Mouse (Mus musculus) 3134 (cell line): ENCODE measurements around the gene Naa50.
A peak's percentile ranks its signal among the peaks of the same experiment; 100 is the strongest.

Experiments used
- DNase-seq: peaks from one replicate; pipeline ENCODE4 v3.0.0-alpha.2; 2011; ENCODE audit warnings: low spot score; ENCODE audit not compliant: insufficient read length; ENCODE audit errors: extremely low read depth

Naa50 gene

DNA sequence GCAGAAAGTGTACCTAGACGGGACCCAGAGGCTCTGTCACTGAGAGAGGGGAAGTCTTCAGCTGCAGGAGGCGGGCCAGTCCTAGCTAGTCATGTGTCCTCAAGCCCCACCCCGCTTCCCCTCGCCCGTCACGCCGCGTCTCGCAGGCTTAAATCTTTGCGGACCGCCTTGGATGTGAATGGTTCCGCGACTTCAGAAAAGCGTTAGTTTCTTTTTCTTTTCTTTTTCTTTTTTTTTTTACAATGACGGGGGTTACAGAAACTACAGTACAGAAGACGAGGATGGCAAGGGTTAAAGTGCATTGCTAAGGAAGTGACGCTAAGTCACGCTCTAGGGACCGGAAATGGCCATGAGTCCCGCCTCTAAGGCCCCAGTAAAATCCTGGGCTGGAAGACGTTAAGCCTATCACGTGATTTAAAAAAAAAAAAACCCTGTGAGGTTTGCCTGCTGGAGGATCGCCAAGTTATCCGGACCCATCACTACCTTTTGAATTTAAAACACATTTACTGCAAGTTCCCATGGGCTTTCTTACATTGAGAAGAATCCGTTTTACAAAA, 573 bp upstream of the Naa50 start:
- peak; percentile 91 for DNase-seq

- peak; percentile 88 for DNase-seq
Observed at GRCm38 (mm10) chr16:44140186-44140787, 657 bp downstream of the Naa50 start.

GRCm38 (mm10) chr16:44141483-44141882, 1.9 kb downstream of the Naa50 start:
- peak; percentile 9 for DNase-seq

DNA sequence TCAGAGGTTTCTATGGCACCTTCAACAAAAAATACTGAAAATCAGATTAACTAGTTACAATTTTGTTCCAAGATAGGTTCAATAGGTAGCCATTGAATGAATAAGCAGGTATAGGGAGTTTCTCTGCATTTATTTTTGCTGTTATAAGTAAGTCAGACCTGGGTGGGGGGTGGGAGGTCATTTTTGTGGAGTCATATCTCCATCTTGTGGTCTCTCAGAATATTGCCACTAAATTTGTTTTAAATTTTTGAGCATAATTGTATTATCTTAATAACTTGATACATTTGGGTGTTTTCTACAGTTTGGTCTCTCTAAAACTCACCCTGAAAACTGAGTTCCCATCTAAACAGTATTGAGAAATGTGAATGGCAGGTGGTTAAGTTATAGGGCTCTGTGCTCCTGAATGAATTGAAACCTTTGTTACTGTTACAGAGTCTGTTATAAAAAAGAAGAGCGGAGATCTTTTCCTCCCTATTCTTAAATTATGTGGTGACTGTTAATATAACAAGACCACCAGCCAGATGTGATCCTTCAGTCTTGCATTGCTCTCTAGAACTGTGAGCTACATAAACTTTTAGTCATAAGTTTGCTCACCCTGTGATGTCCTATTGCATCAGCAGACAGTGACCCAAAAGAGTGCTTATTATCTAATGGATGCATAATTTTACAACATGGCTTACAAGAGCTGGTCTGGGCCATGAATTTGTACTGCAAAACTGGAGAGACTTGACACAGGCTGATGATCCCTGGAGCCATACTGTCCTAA, 9.6 kb downstream of the Naa50 start:
- no peak for DNase-seq

GRCm38 (mm10) chr16:44154497-44155057, 14.9 kb downstream of the Naa50 start:
- no peak for DNase-seq

- no peak for DNase-seq
Observed at GRCm38 (mm10) chr16:44159325-44159724, 19.7 kb downstream of the Naa50 start.

GRCm38 (mm10) chr16:44163831-44164230, 24.2 kb downstream of the Naa50 start:
- no peak for DNase-seq

GRCm38 (mm10) chr16:44165182-44165581, 25.6 kb downstream of the Naa50 start:
- DNase-seq: no peak

DNA sequence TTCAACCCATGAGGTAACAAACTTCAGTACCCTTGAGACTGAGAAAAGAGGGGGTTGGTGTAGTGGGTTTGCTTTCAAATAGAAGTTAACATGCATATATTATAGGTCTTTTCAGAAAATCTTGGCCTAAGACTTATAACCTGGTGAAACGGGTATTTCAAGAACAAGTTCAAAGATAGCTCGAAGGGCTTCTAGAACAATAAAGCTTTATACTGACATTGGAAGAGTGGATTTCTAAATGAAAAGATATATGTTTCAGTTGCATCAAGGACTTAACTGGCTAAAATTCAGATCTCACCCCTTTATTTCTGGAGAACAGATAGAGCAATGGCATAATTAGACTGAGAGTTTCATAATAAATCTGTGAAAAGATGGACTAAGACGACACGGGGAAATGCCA, 29.4 kb downstream of the Naa50 start:
- DNase-seq: no peak

DNA sequence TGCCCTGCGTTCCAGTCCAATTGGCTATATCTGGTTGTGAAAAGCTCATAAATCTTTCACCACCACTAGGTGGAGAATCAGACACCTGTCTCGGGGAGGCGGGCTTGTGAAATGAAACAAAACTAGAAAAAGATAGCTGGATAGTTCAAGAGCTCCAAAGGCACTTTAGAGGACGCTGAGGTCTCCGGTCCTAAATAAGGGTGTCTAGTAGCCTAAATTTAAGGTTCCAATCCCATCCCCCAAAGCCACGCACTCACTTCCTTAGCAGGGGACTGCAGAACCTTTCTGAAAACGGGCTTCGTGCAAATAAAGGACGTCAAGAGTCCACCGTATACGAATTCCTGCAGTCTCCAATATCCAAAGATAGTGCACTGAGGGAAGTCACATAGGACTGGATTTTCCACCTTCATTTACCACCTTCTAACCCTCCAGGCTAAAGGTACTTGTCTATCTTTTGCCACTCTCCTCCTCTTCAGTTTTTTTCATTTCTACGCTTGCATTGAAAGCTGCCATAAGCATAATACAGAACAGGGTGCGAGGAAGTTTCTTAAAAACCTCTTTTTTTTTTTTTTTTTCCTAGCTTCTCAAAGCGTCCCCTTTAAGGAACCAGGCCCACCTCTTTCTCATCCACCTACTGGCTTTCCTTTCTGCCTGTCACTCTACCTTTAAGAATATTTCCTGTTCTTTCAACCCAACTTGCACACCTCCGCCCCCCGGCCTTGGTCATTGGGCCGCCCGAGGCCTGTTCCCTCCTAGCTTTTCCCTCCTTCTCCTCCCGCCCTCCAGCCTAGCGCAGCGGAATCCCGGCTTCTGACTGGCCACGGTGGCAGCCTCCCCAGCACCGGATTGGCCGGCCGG, 32.9 kb downstream of the Naa50 start:
- DNase-seq: peak; percentile 96

GRCm38 (mm10) chr16:44173155-44173941, 33.7 kb downstream of the Naa50 start, which contains the start of gene Usf3:
Gene Usf3 (plus strand): TSS chr16:44173246.
- DNase-seq: peak; percentile 59

DNA sequence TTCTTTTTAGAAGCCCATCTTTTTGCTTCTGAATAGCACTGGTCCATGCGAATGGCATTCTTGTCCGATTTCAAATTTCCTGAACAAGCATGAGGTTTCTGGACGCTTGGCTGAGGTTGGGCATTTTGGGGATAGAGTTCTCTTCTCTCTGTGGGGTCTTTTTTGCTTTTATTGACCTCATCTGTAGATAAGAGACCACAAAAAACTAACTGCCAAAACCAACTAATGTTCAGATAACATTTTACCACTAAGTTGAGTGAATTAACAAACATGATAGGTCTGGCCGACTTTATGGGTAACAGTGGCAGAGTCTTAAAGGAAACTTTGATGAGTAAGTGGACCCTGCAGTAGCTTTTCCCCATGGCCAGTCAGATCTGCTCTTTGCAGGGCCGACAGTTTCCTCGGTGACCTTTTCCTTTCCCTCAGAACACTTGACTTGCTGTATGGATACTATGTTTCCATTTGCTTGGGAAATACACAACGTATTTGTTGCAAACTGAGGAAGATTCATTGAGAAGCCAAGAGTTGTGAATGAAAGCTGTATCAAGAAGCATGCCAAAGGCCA, 34.4 kb downstream of the Naa50 start:
- DNase-seq: peak; percentile 3

GRCm38 (mm10) chr16:44175001-44175400, 35.4 kb downstream of the Naa50 start:
- no peak for DNase-seq

- DNase-seq: no peak
Observed at GRCm38 (mm10) chr16:44176511-44176910, 36.9 kb downstream of the Naa50 start.

DNA sequence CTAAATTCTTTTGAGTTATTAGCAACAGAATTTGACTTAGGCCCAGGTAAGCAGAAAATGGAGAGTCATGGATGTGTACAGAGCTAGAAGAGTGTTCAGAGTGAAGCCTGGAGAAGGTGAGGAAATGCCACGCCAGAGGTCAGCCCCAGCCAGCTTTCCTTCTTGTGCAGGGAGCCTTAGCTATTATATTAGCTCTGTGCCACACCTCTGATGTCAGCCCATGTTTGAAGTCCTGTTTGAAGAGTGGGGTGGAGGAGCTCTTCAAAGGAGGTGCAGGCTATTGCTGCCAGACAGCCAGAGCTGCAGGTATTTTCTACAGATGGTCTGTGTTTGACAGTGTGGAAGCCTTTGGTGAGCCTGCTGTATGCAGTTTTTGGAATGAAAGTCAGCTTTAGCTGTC, 38.9 kb downstream of the Naa50 start:
- no peak for DNase-seq

- DNase-seq: no peak
Observed at GRCm38 (mm10) chr16:44182597-44182996, 43.0 kb downstream of the Naa50 start.

- no peak for DNase-seq
Observed at GRCm38 (mm10) chr16:44184769-44185168, 45.1 kb downstream of the Naa50 start.

DNA sequence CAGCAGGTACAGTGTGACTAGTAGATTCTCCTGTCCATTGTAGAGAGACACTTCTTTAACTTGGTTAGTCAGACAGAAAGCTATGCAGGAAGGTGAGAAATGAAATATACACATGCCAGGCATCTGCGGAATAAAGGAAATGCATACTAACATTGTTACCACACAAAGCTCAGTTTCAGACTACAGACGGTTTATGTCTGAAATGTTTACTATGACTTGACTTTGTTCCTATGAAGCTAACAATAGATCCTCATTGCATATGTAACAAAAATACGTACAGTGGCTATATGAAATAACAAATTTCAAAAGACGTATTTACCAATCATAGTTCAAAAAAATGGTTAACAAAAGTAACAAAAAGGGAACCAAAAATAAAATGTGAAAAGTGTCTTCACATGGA, 47.5 kb downstream of the Naa50 start:
- DNase-seq: no peak

- no peak for DNase-seq
Observed at GRCm38 (mm10) chr16:44188766-44189165, 49.1 kb downstream of the Naa50 start.

DNA sequence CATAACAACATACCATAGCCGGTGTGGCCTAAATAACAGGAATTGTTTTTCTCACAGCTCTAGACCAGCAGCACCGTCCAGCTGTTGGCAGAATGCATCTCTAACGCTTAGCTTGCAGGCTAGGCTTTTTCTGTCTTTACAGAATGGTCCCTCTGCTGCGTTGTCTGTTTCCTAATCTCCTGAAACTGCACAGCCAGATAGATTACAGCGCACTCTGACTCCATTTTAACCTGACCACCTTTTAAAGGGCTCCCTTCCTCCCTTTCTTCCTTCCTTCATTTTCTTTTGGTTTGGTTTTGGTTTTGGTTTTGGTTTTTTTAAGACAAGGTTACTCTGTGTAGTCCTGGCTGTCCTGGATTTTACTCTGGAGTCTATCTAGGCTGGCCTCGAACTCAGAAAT, 50.4 kb downstream of the Naa50 start:
- no peak for DNase-seq
